In the genomic region with DNA sequence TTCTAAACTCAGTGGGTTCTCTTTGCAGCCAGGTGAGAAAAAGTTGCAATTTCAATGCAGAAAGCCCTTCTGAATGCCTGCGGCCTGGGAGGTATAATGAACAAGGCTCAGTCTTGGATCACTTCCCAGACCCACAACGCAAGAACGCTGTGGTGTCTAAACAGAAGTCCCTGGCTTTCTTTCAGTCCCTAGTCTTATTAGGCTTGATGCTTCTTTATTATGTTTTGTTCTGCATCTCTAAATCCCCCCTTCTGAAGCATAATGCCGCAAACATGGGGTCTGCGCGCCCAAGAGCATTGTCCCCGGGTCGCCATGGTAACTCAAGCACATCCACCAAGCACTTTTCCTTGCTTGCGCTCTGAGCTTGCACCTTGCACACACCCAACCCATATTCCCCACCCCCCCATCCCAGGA, we compare ENCODE assay signal across 9 mouse cellular contexts.
DNase-seq lines count a peak whose midpoint lies in the region; ATAC-seq and TF ChIP-seq lines count a peak whose summit lies in the region.
"Had no signal": no experiment of that assay in that cellular context is flagged by ENCODE, and none has a peak within 500 bp of the region (broad histone marks: within the 10 kb centered on the region; RNA-seq: fewer than 3 reads in every experiment).

No protein-coding gene starts in this region.

- peaks cover 25% of the 10 kb centered on the region for H3K27me3 ChIP-seq in forebrain, embryonic 14.5 days (replicated peaks; ENCODE audit: control insufficient read depth, insufficient read depth, low read length)
- no peaks in the 10 kb centered on the region; the same call in 1 of the 2 replicates for H3K27me3 ChIP-seq in neural tube, embryonic 12.5 days (replicated peaks)
- no peaks in the 10 kb centered on the region for H3K27me3 ChIP-seq in thymus, adult 2 months (ENCODE audit: control insufficient read depth, insufficient read depth, low read length)
- H3K27me3 ChIP-seq: heart, embryonic 13.5 days had no signal

- peaks cover 17% of the 10 kb centered on the region for H3K4me1 ChIP-seq in forebrain, embryonic 14.5 days (ENCODE audit: control insufficient read depth, insufficient read depth, low read length)
- H3K4me1 ChIP-seq in neural tube, embryonic 12.5 days: peaks cover 25% of the 10 kb centered on the region
- H3K4me1 ChIP-seq in thymus, adult 2 months (replicated peaks; ENCODE audit: control insufficient read depth, insufficient read depth, low read length): no peaks in the 10 kb centered on the region

- H3K36me3 ChIP-seq in forebrain, embryonic 14.5 days (ENCODE audit: control insufficient read depth, insufficient read depth, low read length): no peaks in the 10 kb centered on the region
- no peaks in the 10 kb centered on the region for H3K36me3 ChIP-seq in neural tube, embryonic 12.5 days
- H3K36me3 ChIP-seq in thymus, adult 2 months (ENCODE audit: control insufficient read depth, insufficient read depth, low read length): no peaks in the 10 kb centered on the region
- H3K36me3 ChIP-seq: heart, embryonic 13.5 days had no signal

- H3K9ac ChIP-seq in forebrain, embryonic 14.5 days (ENCODE audit: low read length): no peak overlapping the region
- H3K9ac ChIP-seq in neural tube, embryonic 12.5 days: no peak overlapping the region
- H3K9ac ChIP-seq: heart, embryonic 13.5 days had no signal

- H3K4me3 ChIP-seq in forebrain, embryonic 14.5 days (ENCODE audit: low read depth, low read length): no peak overlapping the region
- no peak overlapping the region for H3K4me3 ChIP-seq in neural tube, embryonic 12.5 days
- H3K4me3 ChIP-seq in thymus, adult 2 months (ENCODE audit: control insufficient read depth, insufficient read depth, low read length): no peak overlapping the region
- H3K4me3 ChIP-seq: heart, embryonic 13.5 days had no signal

- H3K4me2 ChIP-seq in forebrain, embryonic 14.5 days (ENCODE audit: low read length): peak overlapping the region; percentile 26
- H3K4me2 ChIP-seq in neural tube, embryonic 12.5 days (replicated peaks): peak overlapping the region; percentile 23; the same call in 1 of the 2 replicates
- H3K4me2 ChIP-seq: heart, embryonic 13.5 days had no signal

- ATAC-seq in forebrain, embryonic 14.5 days: peak; percentile 86
- ATAC-seq in neural tube, embryonic 12.5 days (ENCODE audit: low FRiP score, low read depth): peak; percentile 65

- H3K9me3 ChIP-seq in forebrain, embryonic 14.5 days (replicated peaks; ENCODE audit: control insufficient read depth, low read length): no peaks in the 10 kb centered on the region
- no peaks in the 10 kb centered on the region for H3K9me3 ChIP-seq in neural tube, embryonic 12.5 days
- H3K9me3 ChIP-seq: heart, embryonic 13.5 days had no signal

- DNase-seq in testis, postnatal 14 days (ENCODE audit: low spot score): peak; percentile 36
- DNase-seq in testis, postnatal 10 days (ENCODE audit: low spot score): no peak
- peak; percentile 93 for DNase-seq in forebrain, embryonic 14.5 days (ENCODE audit: low spot score)
- peak; percentile 57 for DNase-seq in left cerebral cortex, postnatal 4 days
- no peak for DNase-seq in thymus, adult 2 months
- DNase-seq in thymus, postnatal 0 days (ENCODE audit: low spot score): no peak

- H3K27ac ChIP-seq in forebrain, embryonic 14.5 days (ENCODE audit: low read depth, low read length): peak overlapping the region; percentile 15; the same call in 1 of the 2 replicates
- H3K27ac ChIP-seq in neural tube, embryonic 12.5 days: no peak overlapping the region
- H3K27ac ChIP-seq in thymus, adult 2 months (ENCODE audit: control insufficient read depth, insufficient read depth, low read length): no peak overlapping the region
- H3K27ac ChIP-seq: heart, embryonic 13.5 days; macrophage had no signal

- WGBS in forebrain, embryonic 14.5 days: 4% methylated on average over 9 of the region's 9 CpGs
- 43% methylated on average over 9 of the region's 9 CpGs for WGBS in neural tube, embryonic 12.5 days
- WGBS in thymus, adult 2 months: 79% methylated on average over 9 of the region's 9 CpGs

- no peak for TF ChIP-seq POLR2A in thymus, adult 2 months (IDR thresholded peaks at IDR 0.05; ENCODE audit: control insufficient read depth, extremely low read depth, insufficient read depth, low read length, poor library complexity)

- intact Hi-C loops in left cerebral cortex, postnatal 4 days (cut with DNase I): loop anchor here (10.0 kb wide), 2 partner anchors 139 to 229 kb away; partner anchors contain the start of gene Nrp2

- no peak for TF ChIP-seq CTCF in thymus, adult 2 months (IDR thresholded peaks at IDR 0.05; ENCODE audit: borderline replicate concordance, control insufficient read depth, extremely low read depth, insufficient read depth, low read length, poor library complexity)

Comparison
In these comparisons a context has a peak if more than half of its experiments do, and no peak if none do; other contexts are left out.
1. DNase-seq: peak in testis, postnatal 14 days (single experiment), forebrain, embryonic 14.5 days (single experiment) and left cerebral cortex, postnatal 4 days (single experiment); none in testis, postnatal 10 days (single experiment), thymus, adult 2 months (single experiment) and thymus, postnatal 0 days (single experiment).